Mouse (Mus musculus): ENCODE measurements at regions not wholly inside any gene's neighbourhood (a gene's known extent, or its start where the extent isn't known, plus 50 kb on each side); places are given as distances from the start of the nearest gene placed in this dataset.

DNA sequence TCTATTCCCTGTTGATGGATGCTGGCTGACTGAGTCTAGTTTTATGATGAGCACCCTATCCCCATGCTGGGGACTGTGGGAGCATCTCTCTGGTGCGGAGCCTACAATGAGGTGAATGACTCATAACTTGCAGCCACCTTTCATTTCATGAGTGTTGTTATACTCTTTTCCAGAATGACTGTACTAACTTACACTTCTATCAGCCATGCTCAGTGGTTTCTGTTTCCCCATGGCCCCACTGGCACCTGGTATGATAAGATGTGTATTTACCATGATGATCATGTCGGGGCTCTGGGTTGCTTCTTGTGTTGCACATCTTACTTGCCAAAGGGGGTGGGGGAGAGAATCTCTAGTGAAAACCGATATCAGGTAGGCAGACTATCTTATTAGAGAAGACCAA lies 1317.2 kb upstream of the A1bg start:
- no peak for DNase-seq

DNA sequence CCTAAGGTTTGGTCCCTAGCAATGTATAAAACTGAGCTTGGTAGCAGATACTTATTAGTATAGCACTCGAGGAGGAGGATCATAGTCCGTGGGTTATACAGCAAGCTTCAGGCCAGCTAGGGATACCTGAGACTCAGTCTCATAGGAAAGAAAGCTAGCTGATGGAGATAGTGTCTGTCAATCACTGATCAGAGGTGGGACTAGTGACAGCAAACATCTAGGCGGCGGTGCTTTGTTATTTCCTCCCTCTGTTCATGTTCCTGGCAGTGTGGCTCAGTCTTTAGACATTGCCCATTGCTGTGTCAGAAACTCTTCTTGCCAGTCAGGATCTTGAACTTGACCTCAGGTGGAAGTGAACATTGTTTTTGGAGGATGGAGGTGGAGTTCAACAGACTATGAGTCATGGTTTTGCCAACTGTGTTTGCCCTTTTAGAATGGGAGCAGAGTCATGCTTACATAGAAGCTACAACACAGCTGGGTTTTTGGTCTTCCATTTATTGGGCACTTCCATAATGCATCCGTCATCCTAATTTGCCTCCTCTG lies 1315.8 kb upstream of the A1bg start:
- DNase-seq: no peak

DNA sequence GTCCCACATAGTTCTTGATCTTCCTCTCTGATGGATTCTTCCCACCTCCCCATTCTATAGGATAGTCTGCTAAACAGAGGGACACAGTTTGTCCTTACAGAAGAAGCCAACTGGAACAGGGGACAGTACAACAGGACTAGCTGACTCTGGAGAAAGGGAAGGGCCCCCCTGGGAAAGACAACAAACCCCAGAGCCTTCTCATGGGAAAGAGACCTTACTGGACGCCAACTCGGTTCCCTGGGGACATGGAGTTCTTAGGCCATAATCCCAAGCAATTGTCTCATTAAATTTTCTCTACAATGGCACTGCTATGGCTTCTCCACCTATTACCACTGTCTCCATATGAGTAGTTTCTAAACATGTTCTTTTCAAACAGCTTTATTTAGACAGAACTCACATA lies 1313.2 kb upstream of the A1bg start:
- peak; percentile 57 for DNase-seq

DNA sequence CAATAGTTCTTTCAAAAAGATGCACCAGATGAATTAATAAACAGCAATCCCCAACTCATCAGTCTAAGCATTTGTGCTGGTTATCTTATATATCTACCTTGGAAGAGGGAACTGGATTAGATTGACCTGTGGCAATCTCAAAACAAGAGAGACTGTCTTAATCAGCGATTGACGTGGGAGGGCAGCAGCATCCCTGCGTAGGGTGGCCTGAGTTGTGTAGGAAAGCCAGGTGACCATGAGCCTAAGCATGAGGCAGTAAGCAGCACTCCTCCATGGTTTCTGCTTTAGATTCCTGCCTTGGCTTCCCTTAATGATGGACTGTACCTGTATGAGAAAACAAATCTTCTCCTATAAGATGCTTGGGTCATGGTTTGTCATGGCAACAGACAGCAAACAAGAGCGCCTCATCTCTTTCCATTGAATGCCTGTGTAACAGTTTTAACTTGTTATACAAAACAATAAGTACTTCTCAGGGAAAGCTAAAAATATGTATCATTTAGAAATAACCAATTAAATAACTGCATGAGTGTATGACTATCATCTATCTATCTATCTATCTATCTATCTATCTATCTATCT lies 1311.5 kb upstream of the A1bg start:
- DNase-seq: no peak

DNA sequence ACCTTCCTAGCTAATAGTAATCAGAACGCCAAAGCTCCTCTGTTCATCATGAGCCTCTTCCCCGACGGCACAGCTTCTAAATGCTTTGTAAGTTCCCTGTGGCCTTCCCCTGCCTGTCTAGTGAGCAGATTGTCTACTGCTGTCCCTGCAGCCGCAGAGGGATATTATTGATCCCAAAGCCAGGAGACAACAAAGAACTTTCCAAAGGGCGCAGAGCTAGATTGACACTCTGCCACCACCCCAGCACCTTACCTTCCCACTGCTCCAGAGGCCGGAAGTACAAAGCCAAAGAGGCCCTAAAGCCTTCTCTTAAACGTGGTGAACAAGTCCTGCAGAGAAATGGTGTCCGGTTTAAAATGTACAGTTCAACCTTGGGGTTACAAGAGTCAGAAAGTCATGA lies 1310.3 kb upstream of the A1bg start:
- no peak for DNase-seq

DNA sequence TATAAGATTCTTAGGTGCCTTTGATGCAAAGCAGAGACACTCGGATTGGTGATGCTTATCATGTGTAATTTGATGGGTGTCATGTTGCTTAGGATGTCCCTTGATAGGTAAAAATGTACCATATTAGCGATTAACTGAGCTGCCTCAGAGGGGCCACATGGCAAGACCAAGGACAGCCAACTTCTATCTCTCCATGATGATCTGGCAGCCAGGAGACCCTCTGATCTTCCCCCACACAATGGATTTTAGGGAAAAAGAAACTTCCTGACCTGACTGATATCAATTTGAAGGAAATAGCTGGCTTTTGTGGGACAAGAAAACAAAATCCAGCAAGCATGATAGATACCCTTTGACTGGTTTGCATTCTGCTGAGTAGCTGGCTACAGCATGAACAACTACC lies 1308.9 kb upstream of the A1bg start:
- DNase-seq: no peak

DNA sequence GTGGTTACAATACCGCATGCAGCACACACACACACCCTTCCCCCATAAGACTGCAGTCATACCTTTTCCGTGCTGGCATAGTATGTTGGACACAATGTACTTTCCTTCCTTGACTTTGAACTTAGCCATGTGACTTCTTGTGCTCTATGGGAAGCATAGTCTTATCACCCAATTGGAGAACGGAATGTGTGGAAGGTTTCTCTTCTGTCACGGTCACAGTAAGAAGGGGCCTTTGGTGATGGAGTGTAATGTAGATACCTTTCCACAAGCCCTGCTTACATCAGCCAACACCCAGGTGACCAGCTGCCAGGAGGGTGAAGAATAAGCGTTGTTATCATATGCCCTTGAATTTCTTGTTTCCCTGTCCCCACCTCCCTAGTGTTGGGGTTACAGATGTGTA lies 1308.0 kb upstream of the A1bg start:
- DNase-seq: no peak

DNA sequence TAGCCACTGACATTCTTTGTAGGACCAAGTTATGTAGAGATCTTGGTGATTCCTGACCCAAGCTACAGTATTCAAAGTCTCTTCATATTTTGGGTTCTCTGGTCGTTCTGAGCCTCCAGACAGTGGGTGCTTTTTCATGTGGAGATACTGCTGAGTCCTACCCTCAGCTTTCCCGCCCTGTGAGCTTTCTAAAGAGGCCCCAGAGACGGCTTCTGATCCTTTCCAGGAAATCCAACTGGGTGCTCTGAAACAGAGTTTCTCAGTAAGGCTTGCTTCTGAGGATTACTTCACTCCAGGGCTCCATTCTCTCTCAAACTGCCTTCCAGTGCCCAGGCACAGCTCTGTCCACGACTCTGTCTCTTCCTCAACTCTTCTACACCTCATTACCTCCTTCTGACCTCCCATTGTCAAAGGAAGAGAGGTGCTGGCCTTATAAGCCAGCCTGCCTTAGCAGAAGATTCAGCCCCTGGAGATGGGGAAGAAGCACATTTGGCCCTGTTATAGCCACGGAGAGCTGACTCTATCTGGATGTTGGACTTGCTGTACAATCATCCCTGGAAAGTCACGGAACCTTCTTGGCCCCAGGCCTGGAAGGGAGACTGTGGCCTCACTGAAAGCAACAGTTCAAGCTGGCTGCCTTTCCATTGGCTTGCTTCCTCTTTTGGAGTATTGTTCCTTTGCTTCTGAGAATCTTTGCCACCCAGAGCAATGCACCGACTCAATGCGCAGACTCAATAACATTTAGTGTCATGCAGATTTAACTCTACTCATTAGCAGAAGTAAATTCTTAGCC lies 1306.9 kb upstream of the A1bg start:
- DNase-seq: peak; percentile 62

DNA sequence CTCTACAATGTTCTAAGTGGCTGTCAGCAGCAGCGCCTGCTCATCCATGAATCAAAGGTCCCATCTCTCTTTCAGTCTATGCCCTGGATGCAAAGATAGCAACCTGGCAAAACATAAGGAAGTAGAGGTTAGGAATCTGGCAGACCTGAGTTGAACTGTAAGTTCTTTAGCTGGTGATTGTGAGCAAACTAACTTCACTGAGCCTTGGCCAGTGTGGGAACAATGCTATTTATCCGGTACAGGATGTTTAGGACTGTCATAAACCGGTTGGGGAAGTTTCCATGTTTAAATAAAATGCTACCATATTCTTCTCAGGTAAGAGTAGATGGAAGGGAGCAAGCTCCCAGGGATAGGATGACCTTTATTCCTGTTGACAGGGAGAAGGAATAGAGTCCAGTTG lies 1306.2 kb upstream of the A1bg start:
- no peak for DNase-seq

DNA sequence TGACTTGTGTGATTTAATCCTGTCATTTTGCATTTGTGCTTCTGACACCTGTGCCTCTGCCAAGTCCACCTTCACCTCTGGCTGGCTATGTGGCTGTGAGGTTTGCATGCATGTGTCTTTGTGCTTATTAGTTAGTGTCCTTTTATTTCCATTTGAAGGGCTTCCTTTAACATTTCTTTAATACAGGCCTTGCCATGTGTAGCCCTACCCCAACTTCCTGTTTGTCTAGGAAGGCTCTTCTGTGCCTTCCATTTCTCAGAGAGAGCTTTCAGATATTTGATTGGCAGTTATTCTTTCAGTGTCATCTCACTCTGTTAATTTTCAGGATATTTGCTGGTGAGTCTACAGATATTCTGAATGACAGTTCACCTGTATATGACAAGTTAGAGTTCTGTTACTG lies 1302.0 kb upstream of the A1bg start:
- DNase-seq: no peak

DNA sequence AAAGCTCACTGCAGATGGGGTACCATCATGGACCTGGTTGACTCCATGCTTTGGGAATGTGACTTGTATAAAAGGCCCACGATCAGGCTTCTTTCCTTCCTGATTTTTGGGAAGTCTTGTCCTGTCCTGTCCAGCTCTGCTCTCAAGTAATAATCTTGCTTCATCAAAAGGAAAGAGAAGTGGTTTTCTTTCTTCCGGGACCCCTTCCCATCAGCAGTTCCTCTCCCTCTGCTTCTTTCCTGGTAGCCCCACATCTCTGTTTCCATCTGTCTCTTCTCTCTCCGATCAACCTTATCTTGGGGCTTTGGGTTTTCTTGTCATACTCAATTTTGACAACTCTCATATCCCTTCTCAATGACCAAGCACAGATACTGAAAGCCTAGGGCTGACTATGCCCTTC lies 1301.4 kb upstream of the A1bg start:
- no peak for DNase-seq

DNA sequence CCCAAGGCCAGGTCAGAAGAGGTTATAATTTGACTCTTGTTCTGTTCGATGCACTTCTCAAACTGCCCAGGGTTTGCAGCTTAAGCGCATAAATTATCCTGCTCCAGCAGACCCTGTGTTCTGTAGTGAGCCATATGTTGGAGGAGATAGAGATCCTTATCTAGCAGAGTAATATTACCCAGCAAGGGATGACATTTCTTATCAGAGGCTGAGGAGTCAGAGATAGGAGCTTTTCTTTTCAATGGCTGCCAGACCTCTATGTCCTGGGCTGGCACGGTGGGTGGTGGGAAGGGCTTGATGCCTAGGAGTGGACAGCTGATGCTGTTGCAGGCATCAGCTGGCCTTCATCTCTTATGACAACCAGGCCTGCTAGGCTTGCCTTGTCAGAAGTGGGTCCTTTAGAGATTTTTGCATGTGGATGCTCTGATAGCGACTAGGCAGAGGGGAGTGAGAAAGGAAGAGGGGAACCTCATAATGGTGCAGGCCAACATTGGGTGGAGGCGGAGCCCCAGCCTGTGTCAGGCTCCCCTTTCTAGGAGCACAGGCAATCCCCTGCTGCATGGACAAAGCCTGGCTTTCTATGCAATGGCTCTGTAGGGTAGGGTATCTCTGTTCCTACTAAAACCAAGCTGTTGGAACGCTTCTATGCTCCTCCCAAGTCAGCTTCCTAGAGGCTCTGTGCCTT lies 1300.5 kb upstream of the A1bg start:
- DNase-seq: peak; percentile 51

DNA sequence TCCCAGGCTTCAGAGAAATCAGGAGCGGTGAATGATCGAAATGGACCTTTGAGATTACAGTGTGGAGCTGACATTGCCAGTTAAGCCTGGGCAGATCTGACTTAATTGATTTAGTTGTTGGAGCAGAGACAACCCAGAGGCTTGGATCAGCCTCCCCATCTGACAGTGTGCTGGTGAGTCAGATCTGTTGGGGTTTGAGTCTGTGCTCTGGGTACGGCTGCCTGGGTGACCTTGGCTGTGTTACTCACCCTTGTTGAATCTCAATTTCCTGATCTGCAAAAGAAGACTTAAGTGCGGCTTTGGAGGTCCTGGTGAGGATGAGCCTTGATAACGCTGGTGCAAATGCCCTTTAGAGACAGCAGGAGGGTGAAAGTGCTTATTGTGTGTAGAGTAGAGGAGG lies 1299.9 kb upstream of the A1bg start:
- peak; percentile 61 for DNase-seq

DNA sequence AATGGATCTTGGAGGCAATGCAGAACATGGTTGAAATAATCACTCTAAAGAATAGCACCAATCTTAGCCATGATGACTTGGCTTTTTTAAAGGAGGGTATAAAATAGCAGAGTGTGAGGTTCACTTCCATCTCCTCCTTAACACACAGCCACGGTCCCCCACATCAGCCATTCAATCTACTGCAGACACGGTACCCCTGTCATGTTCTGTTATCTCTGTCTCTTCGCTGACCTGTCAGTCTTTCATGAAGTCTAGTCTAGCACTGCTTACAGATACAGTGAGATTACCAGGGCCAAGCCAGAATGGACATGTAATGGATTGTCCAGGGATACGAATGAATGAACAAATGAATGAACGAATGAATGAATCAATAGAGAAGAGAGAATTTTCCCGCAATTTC lies 1299.4 kb upstream of the A1bg start:
- no peak for DNase-seq

DNA sequence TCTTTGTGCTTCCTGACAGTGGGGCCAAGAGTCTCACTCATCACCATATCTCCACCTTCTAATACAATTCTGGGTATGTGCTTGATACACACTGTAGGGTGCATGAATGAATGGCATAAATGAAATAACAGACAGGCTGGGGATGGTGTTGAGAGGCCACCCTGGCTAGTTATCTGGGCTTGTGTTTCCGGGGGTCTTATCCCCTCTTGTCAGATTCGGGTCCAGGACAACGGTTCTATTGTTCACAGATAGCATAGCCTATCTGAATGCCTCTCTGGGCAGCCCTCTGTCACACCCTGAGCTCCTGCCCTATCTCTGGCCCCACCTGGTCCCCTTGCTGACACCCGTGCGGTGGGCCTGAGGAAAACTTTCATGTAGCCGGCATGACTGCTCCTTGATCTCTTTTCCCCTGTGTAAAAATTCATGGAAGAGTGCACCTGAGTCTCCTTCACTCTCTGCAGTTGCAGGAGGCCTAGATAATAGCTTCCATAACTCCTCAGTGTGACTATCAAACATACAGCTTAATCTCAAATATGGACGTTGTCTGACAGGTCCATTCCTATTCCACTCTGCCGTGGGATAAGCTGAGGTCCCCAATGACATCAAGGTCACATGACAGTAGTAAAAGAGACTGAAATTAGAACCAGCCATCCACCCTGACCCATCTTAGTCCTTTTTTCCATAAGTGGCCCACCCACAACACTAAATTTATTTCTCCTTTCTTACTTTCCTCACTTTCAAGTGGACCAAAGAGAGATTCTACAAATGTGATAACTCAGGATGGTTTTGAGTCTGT lies 1298.4 kb upstream of the A1bg start:
- no peak for DNase-seq

DNA sequence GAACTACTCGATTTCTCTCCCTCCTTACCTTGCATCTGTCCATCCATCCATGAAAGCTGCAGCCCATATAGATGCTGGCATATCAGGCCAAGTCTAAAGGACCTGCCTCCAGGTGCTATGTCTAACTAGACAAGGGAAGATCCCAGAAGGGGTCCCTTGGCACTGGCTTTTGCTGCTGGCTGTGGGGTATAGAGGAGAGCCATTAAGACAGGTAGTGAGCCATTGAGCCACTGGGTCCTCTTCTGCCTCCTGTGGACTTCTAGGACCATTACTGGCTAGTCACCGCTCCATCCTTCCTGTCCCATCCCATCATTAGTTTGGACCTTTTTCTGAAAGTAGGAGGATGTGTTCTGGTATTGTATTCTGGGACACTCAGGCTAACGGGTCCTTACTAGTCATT lies 1297.8 kb upstream of the A1bg start:
- DNase-seq: no peak

DNA sequence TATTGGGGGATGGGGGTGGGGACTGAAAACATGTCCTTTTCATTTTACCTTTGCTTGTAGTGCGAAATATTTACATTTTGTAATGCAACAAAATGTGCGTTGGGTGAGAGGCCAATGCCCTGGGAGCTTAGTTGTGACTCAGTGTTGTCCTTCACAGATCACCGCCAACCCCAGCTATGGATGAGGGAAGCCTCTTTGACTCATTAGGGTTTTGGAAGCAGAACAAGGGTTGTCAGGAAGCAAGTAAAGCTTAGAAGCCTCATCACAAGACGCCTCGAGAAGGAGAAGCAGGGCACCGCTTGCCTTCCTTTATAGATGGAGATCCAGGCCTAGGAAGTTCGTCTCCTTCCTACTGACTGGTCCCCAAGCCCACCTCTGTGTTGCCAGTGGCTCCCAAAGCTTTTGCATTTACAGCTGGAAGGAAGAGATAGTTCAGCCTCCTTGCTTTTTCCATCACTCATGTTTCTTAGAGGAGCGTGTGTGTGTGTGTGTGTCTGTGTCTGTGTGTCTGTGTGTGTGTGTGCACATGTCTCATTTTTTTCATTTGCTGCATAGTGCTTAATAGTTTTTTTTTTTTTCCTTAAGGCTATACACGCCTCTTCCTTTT lies 1297.2 kb upstream of the A1bg start:
- no peak for DNase-seq

DNA sequence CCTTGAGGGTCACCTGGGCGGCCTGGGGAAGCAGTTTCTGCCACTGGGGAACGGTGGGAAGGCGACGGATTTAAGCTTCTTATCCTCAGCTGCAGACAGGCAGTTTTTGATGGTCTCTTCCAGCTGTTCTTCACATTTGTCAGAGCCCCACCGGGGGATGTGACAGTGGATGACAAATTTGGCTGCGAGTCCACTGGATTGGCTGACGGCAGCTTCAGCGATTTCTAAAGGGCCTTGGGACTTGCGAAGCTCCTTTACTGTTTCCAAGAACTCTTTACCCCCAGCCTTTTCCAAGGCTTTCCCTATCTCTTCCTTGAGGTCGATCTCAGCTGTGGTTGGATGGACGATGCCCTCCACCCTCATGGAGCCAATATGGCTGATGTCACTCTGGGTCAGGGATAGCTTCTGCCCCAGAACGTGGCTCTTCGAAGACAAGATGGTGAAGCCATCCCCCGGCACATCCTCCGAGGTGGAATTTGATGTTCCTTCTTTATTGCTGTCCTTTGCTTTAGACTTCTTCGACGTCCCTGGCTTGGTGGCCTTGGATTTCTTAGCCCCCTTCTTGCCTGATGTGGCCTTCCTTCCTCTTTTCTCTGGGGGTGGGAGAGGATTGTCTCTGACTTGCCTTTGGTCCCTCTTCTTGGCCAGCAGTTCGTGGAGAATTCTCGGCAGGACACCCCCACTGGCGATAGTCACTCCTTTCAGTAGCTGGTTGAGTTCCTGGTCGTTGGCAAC lies 1295.7 kb upstream of the A1bg start:
- peak; percentile 51 for DNase-seq

DNA sequence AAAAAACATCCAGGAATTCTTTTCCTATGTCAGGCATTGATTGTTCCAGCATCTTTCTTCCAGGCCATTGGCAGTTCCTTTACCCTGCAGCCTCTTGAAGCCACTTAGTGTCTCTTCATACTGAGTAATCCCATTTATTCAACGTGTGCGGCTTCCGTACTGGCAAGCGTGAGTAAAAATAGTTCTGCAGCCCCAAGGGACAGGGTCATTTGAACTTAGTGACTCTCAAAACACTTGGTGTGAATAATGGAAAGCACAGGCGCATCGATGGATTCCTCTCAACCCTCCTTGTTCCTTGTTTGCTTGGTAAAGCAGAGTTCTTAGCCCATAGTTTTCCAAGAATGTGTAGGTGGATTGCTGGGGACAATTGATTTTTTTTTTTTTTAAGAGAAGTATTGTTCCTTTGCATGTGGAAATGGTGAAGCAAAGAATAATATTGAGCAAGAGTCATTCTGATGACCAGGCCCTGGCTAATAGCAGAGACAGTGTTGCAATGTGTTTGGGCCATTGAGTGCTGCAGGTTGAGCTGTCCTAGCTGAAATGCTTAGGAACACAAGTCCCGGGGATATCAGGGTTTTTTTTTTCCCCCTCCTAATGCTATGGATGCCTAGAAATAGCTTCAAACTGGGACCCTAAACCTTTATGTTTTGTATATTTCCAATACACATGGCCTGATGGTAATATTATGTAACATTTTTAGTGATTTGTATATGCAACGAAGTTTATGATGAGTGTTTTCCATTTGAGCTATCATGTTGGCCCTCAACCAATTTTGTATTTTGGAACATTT lies 1294.1 kb upstream of the A1bg start:
- peak; percentile 49 for DNase-seq

DNA sequence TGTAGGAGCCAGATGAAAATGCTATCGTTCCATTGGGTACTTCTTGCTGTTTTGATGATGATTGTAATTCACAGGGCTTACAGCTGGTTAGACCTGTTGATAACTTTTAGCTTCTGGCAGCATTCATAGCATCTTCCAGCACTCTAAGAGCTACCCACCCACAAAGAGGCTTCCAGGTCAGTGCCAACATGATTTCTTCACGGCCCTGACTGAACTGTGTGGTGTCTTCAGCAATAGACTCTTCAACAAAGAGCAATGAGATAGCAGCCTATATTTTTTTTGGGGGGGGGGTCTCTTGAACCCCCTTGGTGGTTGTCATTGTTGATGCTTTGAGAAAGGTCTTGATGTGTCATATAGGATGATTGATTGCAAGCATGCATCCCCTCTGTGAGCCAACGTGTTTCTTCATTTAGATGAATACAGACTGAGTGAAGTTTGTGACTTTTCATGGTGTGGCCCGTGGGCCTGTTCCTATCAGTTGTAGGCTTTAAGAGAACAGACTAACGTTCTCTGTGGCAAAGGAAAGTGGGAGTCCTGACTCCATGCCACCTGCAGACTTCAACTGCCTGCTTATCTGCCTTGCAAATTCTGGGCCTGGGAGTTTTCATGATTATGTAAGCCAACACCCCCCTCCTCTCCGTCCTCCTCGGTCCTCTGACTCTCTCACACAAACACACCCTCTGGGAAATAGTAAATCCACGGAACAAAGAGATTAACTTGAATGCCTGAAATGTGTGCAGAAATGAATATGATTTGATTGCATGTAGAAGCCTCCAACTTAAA lies 1293.0 kb upstream of the A1bg start:
- DNase-seq: no peak

Data from adrenal gland, postnatal 10 days (tissue).